Mouse (Mus musculus): Measurements from ENCODE around the gene Kmt2e.

DNA sequence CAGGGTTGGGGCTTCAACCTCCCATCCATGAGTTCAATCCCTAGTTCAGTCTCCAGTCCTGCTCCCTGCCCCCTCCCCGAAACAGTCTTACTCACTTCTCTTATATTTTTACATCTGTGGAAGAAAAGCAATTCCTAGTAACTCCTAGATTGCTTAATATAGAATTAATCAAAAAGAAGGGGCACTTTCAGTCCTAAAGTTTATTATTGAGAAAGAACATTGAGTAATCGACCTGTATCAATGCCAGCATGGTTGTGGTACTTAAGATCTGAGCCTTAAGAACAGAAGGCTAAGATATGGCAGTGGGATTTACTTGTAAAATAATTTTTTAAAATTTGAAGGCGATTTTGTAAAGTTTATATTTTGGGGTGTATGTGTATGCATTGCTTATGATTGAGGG, 5.6 kb downstream of the Kmt2e start:
- TF ChIP-seq CTCF (conservative IDR thresholded peaks at IDR 0.05; ENCODE audit: insufficient read depth, insufficient read length, low read depth, low read length) (no peak), POLR2A (IDR thresholded peaks at IDR 0.05; ENCODE audit: low read depth, low read length) (no peak)
